Mouse (Mus musculus) stomach, embryonic 16.5 days (tissue): ENCODE results near the gene Nynrin. TPM values are rescaled to one million over a fixed set of nuclear protein-coding genes. Genes with fewer than 3 reads are reported as not detected.

Experiments
- ATAC-seq: fragments of 200-750 bp; cut with Nextera tagmentation; 2 replicates; pipeline ENCODE4 v1.8.0; 2017; ENCODE audit warnings: moderate number of reproducible peaks, moderate TSS enrichment; ENCODE audit not compliant: insufficient read depth, low FRiP score
- H3K27ac ChIP-seq: fragments of 300-500 bp; sonication (generic); 2 replicates; pipeline ENCODE4 v1.5.1; 2014; ENCODE audit warnings: low read length
- H3K27me3 ChIP-seq: fragments of 300-500 bp; sonication (generic); 2 replicates; pipeline ENCODE4 v1.6.1; 2014; ENCODE audit warnings: low read length, control low read depth, mixed read lengths; ENCODE audit not compliant: control insufficient read depth, insufficient read depth
- H3K36me3 ChIP-seq: fragments of 300-500 bp; sonication (generic); 2 replicates; pipeline ENCODE4 v1.6.1; 2014; ENCODE audit warnings: low read length; ENCODE audit not compliant: control insufficient read depth, insufficient read depth
- H3K4me1 ChIP-seq: fragments of 300-500 bp; sonication (generic); 2 replicates; pipeline ENCODE4 v1.6.1; 2014; ENCODE audit warnings: low read length, control low read depth, mixed read lengths; ENCODE audit not compliant: control insufficient read depth, insufficient read depth
- H3K4me2 ChIP-seq: fragments of 300-500 bp; sonication (generic); 2 replicates; pipeline ENCODE4 v1.6.1; 2014; ENCODE audit warnings: low read depth, low read length, mixed read lengths
- H3K4me3 ChIP-seq: fragments of 300-500 bp; sonication (generic); replicated peaks from 2 replicates; pipeline ENCODE4 v1.5.1; 2014; ENCODE audit warnings: mild to moderate bottlenecking, low read length
- H3K9ac ChIP-seq: fragments of 300-500 bp; sonication (generic); 2 replicates; pipeline ENCODE4 v1.6.1; 2014; ENCODE audit warnings: low read length
- H3K9me3 ChIP-seq: fragments of 300-500 bp; sonication (generic); replicated peaks from 2 replicates; pipeline ENCODE4 v1.6.1; 2016; ENCODE audit warnings: low read length, control low read depth; ENCODE audit not compliant: control insufficient read depth
- WGBS: fragments of 180-500 bp; shearing (Covaris S2); extraction: QIAGEN DNeasy Blood & Tissue Kit; methylation state at CpG from one replicate; pipeline ENCODE4 v1.1.7; 2014; 5-methylcytosine and 5-hydroxymethylcytosine counted together
- polyA plus RNA-seq: library from polyadenylated mRNA; unstranded; fragments of >200 nt; fragmentation: Nextera tagmentation; extraction: Ambion mirVana; gene quantifications from 2 replicates; pipeline ENCODE4 v1.2.1, GENCODE M21; 2015

Gene Nynrin
- polyA plus RNA-seq, 1 experiment from 2014 or later = 18.0 TPM

DNA sequence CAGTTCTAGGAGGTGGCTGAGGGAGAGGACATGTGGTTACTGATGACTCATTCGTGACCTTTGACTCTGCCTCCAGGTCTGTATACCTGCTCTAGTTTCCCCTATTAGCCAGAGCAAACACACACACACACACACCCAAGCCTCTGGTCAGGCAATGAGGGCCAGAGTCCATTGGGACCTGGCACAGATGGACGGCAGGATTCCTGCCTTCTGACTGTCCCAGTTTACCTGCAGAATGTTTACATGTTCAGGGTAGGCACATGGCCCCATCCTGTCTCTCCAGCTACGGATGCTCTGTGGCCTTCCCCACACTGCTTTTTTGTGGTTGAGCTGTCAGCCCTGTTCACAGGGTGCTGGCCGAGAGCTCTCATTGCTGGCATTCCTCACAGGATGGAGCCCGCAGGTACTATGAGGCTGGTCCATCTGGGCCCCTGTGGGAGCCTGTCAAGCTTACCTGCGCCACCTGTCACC is 28.4 kb downstream of the Nynrin start:
- H3K36me3 ChIP-seq = peaks cover under 1% of the 10 kb centered on the region; the same call in 1 of the 2 replicates
- no peak overlapping the region for H3K4me3 ChIP-seq
- H3K27me3 ChIP-seq = no peaks in the 10 kb centered on the region
- H3K9ac ChIP-seq = 0 out of 2 replicates have a peak overlapping the region, but pooled peaks have one; percentile 28
- no peaks in the 10 kb centered on the region for H3K9me3 ChIP-seq
- no peak overlapping the region for H3K4me2 ChIP-seq
- peaks cover 28% of the 10 kb centered on the region for H3K4me1 ChIP-seq
- 43% methylated on average over 6 of the region's 6 CpGs for WGBS
- peak overlapping the region; percentile 71 for H3K27ac ChIP-seq
- ATAC-seq = peak; percentile 35; the same call in 1 of the 2 replicates

DNA sequence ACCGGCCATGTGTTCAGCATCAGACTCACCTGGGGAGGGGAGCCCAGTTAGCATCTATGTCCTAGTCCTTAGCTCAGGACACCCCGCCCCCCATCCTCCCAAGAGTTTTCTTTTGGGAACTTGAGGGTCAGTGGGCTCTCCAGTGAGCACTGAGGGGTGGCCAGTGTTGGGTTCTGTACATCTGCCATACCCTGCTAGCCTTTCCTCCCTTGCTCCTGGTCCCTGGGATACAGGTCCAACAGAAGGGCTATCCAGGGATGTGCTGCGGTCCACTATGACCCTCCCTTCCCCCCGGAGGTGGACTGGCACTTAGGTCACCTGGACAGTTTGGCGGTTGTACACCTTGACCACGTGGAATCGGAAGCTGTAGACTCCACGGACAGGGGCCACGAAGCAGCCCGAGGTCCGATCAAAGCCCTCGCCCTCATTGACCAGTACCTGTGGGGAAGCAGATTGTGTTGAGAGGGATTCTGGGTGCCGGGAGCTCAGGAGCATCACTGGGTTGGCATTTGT is 29.4 kb downstream of the Nynrin start:
- H3K36me3 ChIP-seq = peaks cover 5% of the 10 kb centered on the region; the same call in 1 of the 2 replicates
- no peak for ATAC-seq
- no peaks in the 10 kb centered on the region for H3K27me3 ChIP-seq
- WGBS = 91% methylated on average over 13 of the region's 13 CpGs
- H3K4me2 ChIP-seq = no peak overlapping the region
- no peak overlapping the region for H3K4me3 ChIP-seq
- H3K4me1 ChIP-seq = peaks cover 22% of the 10 kb centered on the region
- H3K27ac ChIP-seq = peak overlapping the region; percentile 71; the same call in 1 of the 2 replicates
- peak overlapping the region; percentile 28; the same call in 1 of the 2 replicates for H3K9ac ChIP-seq
- no peaks in the 10 kb centered on the region for H3K9me3 ChIP-seq

DNA sequence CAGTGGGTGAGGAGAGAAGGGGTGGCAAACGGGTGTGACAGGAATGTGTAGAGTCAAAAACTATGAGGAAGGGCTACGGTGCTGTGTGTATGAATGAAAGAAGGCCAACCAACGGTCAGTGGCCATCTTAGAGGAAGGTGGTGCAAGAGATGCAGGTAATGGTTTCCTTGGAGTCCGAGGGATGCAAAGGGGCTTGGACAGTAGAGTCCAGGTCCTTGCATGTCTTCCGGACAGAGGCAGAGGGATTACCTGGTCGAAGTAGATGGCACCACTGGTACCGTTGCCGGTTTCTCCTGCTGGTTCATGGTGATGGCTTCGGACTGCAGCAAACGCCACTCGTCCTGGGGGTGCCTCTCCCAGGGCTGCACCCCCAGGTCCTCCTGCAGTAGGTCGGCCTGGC is 29.9 kb downstream of the Nynrin start:
- peaks cover 5% of the 10 kb centered on the region; the same call in 1 of the 2 replicates for H3K36me3 ChIP-seq
- no peak overlapping the region for H3K4me3 ChIP-seq
- peak overlapping the region; percentile 97 for H3K27ac ChIP-seq
- H3K4me2 ChIP-seq = peak overlapping the region; percentile 84; the same call in 1 of the 2 replicates
- H3K27me3 ChIP-seq = no peaks in the 10 kb centered on the region
- peaks cover 22% of the 10 kb centered on the region for H3K4me1 ChIP-seq
- WGBS = 90% methylated on average over 12 of the region's 12 CpGs
- H3K9me3 ChIP-seq = no peaks in the 10 kb centered on the region
- H3K9ac ChIP-seq = peak overlapping the region; percentile 92
- no peak for ATAC-seq

DNA sequence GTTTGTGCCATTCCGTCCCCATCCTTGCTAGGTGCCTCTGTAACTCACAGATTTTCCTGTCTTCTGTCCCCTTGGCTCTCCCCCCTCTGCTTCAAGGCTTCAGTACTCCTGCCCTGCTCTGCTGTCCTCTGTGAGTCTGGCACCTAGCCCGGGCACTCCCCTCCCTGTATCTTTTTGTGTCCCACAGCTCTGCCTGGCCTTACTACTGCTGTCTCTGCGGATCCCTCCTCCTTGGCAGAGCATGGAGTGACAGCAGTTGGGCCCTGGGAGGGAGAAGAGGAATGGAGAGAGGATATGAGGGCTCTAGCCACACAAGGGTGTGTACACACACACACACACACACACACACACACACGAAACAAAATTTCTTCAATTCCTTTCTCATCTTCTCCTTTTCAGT is 30.4 kb downstream of the Nynrin start, which contains the start of gene Cbln3:
Gene Cbln3 (minus strand): TSS at position 227 of the 400 bp plus-strand sequence.
- Histone ChIP-seq H3K4me3 (peak within 1 kb of the TSS; percentile 75), H3K4me2 (peak within 1 kb of the TSS; percentile 84), H3K27ac (peak within 1 kb of the TSS; percentile 97), H3K27me3 (no peaks in the 10 kb centered on the region), H3K9ac (peak within 1 kb of the TSS; percentile 92), H3K4me1 (peaks cover 22% of the 10 kb centered on the region), H3K36me3 (peaks cover 9% of the 10 kb centered on the region), H3K9me3 (no peaks in the 10 kb centered on the region)
- ATAC-seq = peak; percentile 23; the same call in 1 of the 2 replicates
- 39% methylated on average over 4 of the region's 4 CpGs for whole genome bisulfite sequencing

DNA sequence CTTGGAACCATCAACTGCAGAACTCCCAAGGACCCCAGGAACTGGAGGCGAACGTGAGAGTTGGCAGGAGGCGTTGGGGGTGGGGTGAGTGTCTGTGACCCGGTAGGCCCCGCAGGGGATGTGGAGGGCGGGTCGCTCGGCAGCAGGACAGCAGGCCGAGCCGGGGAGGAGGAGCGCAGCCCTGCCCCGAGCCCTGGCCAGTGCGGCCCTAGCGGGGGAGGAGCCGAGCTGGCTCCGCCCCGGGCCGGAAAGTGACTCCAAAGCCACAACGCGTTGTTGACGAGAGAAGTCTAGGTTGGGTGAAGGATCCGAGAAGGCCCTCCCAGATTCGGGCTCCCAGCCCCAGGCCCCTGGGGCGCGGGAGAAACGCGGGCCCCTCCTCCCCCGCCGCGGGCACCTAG is 30.9 kb downstream of the Nynrin start, which contains the start of gene Khnyn:
Gene Khnyn (plus strand): TSS at position 235 of the 401 bp plus-strand sequence.
- Histone ChIP-seq H3K27ac (peak within 1 kb of the TSS; percentile 97), H3K4me3 (peak within 1 kb of the TSS; percentile 75), H3K4me2 (peak within 1 kb of the TSS; percentile 84), H3K4me1 (peaks cover 22% of the 10 kb centered on the region), H3K9ac (peak within 1 kb of the TSS; percentile 92), H3K27me3 (no peaks in the 10 kb centered on the region), H3K36me3 (peaks cover 14% of the 10 kb centered on the region), H3K9me3 (no peaks in the 10 kb centered on the region)
- peak; percentile 94 for ATAC-seq
- under 1% methylated on average over 30 of the region's 30 CpGs for WGBS

DNA sequence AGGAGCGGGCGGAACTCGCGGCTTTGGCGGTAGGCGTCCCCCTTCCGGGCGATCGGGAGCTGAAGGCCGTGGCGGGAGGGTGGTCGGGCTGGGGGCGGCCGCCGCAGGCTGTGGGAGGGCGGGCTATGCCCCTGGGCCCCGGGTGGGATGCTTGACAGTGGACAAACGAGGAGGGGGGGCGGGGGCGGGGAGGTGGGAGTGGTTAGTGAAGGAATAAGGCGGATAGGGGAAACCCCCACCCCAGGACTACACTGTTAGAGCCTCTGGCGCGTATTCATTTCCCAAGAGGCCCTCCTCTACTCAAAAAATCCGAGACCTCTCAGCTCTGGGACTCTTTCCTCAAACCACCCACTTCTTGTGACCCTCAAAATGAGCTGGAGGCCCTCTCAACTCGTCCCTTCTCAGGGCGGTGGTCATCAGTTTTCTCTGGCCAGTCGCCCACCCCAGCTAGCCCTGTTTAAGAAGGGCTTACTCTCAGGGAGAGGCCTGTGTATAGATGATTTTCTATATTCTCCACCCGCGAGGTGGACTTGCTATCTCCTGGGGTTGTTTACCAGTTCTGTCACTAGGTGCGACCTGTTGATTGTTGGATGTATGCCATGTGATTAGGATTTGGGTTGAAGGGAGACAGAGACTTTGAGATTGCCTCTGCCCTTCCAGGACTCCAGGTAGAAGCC is 31.4 kb downstream of the Nynrin start:
- H3K9ac ChIP-seq = peak overlapping the region; percentile 92

DNA sequence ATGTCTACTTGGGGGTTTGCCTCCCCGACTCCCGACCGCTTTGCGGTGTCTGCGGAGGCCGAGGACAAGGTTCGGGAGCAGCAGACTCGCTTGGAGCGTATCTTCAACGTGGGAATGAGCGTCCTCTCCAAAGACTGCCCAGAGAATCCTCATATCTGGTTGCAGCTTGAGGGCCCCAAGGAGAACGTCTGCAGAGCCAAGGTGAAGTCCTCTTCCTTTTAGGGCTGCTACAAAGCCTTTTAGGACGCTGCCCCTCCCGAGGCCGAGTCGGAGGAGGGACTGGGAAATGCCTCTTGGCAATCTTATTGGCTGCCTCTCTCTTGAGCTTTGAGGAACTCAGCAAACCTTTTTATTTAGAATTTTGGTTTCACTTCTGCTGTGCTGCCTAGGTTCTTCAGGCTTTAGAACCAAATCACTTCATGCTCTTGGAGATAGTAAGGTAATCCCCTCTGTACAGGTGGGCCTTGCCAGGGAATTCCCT is 32.0 kb downstream of the Nynrin start:
- peak overlapping the region; percentile 92 for H3K9ac ChIP-seq
- H3K4me2 ChIP-seq = peak overlapping the region; percentile 84
- H3K27me3 ChIP-seq = no peaks in the 10 kb centered on the region
- WGBS = 3% methylated on average over 16 of the region's 16 CpGs
- H3K36me3 ChIP-seq = peaks cover 17% of the 10 kb centered on the region
- no peaks in the 10 kb centered on the region for H3K9me3 ChIP-seq
- H3K4me1 ChIP-seq = peaks cover 22% of the 10 kb centered on the region
- peak overlapping the region; percentile 75 for H3K4me3 ChIP-seq
- H3K27ac ChIP-seq = peak overlapping the region; percentile 97
- ATAC-seq = no peak

More for the DNA sequence above, 31.4 kb downstream of the Nynrin start:
- H3K27me3 ChIP-seq = no peaks in the 10 kb centered on the region
- peaks cover 22% of the 10 kb centered on the region for H3K4me1 ChIP-seq
- peak; percentile 69 for ATAC-seq
- H3K4me3 ChIP-seq = peak overlapping the region; percentile 75
- under 1% methylated on average over 20 of the region's 30 CpGs for WGBS
- H3K36me3 ChIP-seq = peaks cover 17% of the 10 kb centered on the region
- H3K4me2 ChIP-seq = peak overlapping the region; percentile 84
- no peaks in the 10 kb centered on the region for H3K9me3 ChIP-seq
- H3K27ac ChIP-seq = peak overlapping the region; percentile 97

DNA sequence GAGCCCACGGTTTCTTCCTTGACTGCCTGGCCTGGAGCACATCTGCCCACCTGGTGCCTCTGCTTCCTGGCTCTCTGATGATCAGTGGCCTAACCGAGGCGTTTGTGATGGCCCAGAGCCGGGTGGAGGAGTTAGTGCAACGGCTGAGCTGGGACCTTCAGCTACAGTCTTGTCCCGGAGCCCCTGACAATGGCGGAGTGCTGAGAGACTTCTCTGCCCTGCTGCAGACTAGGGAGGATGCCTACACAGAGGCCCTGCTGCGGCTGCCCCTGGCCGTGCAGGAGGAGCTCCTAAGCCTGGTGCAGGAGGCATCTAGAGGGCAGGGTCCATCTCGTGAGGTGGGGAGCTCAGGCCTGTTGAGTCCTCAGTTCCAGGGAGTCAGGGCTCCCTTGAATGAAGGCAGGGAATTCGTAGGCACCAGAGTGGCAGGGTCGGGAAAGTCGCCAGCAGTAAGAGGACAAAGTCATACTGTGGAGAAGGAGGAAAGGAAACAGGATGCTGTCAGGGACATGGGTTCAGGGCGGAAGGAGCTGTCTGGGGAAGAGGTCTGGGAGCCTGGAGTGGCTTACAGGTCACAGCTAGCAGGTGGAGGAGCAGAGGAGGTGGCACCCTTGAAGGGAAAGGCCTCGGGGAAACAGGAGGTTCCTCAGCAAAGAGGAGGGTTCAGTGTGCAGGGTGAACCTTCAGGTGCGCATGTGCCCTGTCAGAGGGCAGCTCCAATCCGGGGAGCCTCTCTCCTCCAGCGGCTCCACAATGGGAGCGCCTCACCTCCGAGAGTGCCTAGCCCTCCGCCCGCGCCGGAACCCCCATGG is 33.0 kb downstream of the Nynrin start:
- H3K4me2 ChIP-seq = peak overlapping the region; percentile 84
- H3K4me3 ChIP-seq = peak overlapping the region; percentile 75
- ATAC-seq = no peak
- 76% methylated on average over 24 of the region's 24 CpGs for WGBS
- no peaks in the 10 kb centered on the region for H3K9me3 ChIP-seq
- H3K36me3 ChIP-seq = peaks cover 17% of the 10 kb centered on the region
- peaks cover 22% of the 10 kb centered on the region for H3K4me1 ChIP-seq
- peak overlapping the region; percentile 92; the same call in 1 of the 2 replicates for H3K9ac ChIP-seq
- H3K27ac ChIP-seq = peak overlapping the region; percentile 97; the same call in 1 of the 2 replicates
- H3K27me3 ChIP-seq = no peaks in the 10 kb centered on the region
